Mouse (Mus musculus): ENCODE measurements around the gene Myo1d. TPM values are rescaled to one million over a fixed set of nuclear protein-coding genes. Genes with fewer than 3 reads are reported as not detected.

Myo1d gene
- polyA plus RNA-seq (2015; fragmentation: Nextera tagmentation; extraction: Ambion mirVana) = 2.7 and 2.9 TPM in 2 replicates

DNA sequence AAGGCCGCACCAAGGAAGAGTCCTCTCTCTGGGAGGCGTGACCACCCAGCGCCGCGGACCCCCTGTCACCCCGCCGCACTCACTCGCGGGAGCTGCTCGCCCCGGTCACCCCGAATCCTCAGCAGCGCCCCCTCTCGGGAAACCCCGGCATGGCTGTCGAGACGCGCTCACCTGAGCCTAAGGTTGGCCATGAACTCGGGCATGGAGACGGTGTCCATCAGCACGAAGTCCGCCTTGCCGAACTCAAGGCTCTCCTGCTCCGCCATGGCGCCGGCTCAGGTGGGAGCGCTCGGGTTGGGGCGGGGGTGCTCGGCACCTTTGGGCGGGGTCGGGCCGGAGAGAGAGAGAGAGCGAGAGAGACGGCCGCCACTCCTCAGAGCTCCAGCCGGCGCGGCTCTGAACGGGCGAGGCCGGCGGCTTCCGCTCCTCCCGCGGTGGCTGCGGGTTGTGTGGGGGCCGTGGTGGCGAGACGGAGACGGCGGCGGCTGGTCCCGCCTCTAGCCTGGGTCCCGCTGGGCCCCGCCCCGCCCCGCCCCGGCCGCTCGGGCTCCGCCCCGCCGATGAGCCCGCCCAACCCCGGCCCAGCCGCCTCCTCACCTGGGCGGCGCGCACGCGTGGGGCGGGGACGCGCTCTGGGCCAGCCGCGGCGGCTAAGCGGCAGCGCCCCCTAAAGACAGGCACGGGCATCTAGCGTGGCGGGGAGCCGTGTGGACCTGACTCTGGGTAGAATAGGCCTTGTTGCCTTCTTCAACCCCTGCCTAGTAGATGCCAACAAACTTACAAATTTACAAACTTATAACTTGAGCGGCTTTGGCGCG is at the start of gene Myo1d:
Gene Myo1d, minus strand, starts transcription at position 499 of the 818 bp plus-strand sequence.
- Histone ChIP-seq H3K27me3 (ENCODE audit: control insufficient read depth, insufficient read depth, low read depth, low read length) (no peaks in the 10 kb centered on the region; the same call in 1 of the 2 replicates), H3K27ac (ENCODE audit: low read length) (0 out of 2 replicates have a peak within 1 kb of the TSS, but pooled peaks have one; percentile 25), H3K4me1 (ENCODE audit: control insufficient read depth, insufficient read depth, low read length) (peaks cover 6% of the 10 kb centered on the region; the same call in 1 of the 2 replicates), H3K36me3 (ENCODE audit: control insufficient read depth, insufficient read depth, low read length) (no peaks in the 10 kb centered on the region), H3K9me3 (replicated peaks; ENCODE audit: control insufficient read depth, low read length, poor library complexity, severe bottlenecking) (no peaks in the 10 kb centered on the region), H3K4me2 (ENCODE audit: low read length) (peak within 1 kb of the TSS; percentile 79), H3K4me3 (ENCODE audit: low read depth, low read length) (peak within 1 kb of the TSS; percentile 57), H3K9ac (ENCODE audit: low read depth, low read length) (peak within 1 kb of the TSS; percentile 57)
- WGBS = under 1% methylated on average over 62 of the region's 87 CpGs
- peak; percentile 96 for ATAC-seq

DNA sequence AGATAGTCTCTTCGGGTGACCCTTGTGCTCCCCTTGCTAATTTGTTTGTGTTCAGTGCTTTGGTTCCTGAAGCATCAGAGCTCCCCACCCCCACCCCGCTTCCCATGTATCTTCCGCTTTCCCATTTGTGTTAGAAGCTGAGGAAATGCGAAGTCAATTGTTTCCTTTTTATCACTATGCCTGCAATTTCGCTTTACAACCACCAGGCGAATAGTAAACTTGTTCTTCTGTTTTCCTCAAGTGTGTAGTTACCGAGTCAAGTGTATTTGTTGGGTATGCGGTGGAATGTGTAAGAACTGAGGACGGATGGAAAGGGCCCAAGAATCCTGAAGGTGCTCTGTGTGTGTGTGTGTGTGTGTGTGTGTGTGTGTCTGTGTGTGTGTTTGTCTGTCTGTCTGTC is 42.0 kb upstream of the Myo1d start:
- Histone ChIP-seq H3K36me3 (ENCODE audit: control insufficient read depth, insufficient read depth, low read length) (no peaks in the 10 kb centered on the region), H3K27ac (ENCODE audit: low read length) (no peak overlapping the region), H3K9ac (ENCODE audit: low read depth, low read length) (no peak overlapping the region), H3K27me3 (ENCODE audit: control insufficient read depth, insufficient read depth, low read depth, low read length) (no peaks in the 10 kb centered on the region), H3K4me1 (ENCODE audit: control insufficient read depth, insufficient read depth, low read length) (no peaks in the 10 kb centered on the region), H3K4me3 (ENCODE audit: low read depth, low read length) (no peak overlapping the region), H3K4me2 (ENCODE audit: low read length) (no peak overlapping the region), H3K9me3 (replicated peaks; ENCODE audit: control insufficient read depth, low read length, poor library complexity, severe bottlenecking) (no peaks in the 10 kb centered on the region)
- WGBS = 89% methylated on average over 9 of the region's 9 CpGs
- ATAC-seq = no peak

DNA sequence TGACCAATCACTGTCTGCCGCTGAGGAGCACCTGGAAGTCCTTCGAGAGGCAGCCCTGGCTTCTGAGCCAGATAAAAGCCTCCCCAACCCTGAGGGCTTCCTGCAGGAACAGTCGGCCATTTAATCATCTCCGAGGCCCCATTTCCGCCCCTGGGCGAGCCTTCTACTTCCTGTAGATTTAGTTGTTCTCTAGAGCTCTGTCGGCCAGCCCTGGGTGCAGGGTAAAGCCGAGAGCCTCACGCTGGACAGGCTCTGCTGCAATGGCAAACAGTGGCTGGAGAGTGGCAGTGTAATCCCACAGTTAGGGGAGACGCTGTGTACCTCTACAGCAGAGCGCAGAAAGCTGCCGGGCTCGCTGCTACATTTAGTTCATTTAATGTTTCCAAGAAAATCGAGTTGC is 41.5 kb upstream of the Myo1d start:
- Histone ChIP-seq H3K4me3 (ENCODE audit: low read depth, low read length) (no peak overlapping the region), H3K4me2 (ENCODE audit: low read length) (peak overlapping the region; percentile 17; the same call in 1 of the 2 replicates), H3K36me3 (ENCODE audit: control insufficient read depth, insufficient read depth, low read length) (no peaks in the 10 kb centered on the region), H3K9ac (ENCODE audit: low read depth, low read length) (no peak overlapping the region), H3K27ac (ENCODE audit: low read length) (no peak overlapping the region), H3K27me3 (ENCODE audit: control insufficient read depth, insufficient read depth, low read depth, low read length) (no peaks in the 10 kb centered on the region), H3K9me3 (replicated peaks; ENCODE audit: control insufficient read depth, low read length, poor library complexity, severe bottlenecking) (no peaks in the 10 kb centered on the region), H3K4me1 (ENCODE audit: control insufficient read depth, insufficient read depth, low read length) (no peaks in the 10 kb centered on the region)
- WGBS = 45% methylated on average over 14 of the region's 14 CpGs
- peak; percentile 82; the same call in 1 of the 2 replicates for ATAC-seq

DNA sequence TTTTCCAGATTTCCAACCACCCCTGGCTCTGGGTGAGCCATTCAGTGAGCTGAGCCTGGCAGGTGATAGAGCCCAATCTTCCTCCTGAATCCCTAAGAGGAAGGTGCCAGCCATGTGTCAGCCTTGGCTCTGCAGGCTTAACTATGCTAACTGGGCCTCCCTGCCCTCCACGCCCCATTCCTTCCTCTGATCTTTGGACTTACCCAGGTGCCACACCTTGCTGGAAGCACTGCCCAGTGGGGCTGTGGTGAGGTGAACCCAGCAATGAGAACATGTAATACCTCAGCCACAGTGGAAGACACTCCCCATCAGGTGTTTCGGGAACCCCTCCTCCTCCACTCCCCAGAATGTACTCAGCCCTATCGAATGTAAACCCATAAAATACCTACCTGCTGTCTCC is 40.3 kb upstream of the Myo1d start:
- no peak overlapping the region for H3K27ac ChIP-seq (ENCODE audit: low read length)
- WGBS = 97% methylated on average over 3 of the region's 3 CpGs
- H3K4me1 ChIP-seq (ENCODE audit: control insufficient read depth, insufficient read depth, low read length) = no peaks in the 10 kb centered on the region
- H3K9ac ChIP-seq (ENCODE audit: low read depth, low read length) = no peak overlapping the region
- H3K27me3 ChIP-seq (ENCODE audit: control insufficient read depth, insufficient read depth, low read depth, low read length) = no peaks in the 10 kb centered on the region
- H3K4me2 ChIP-seq (ENCODE audit: low read length) = no peak overlapping the region
- H3K36me3 ChIP-seq (ENCODE audit: control insufficient read depth, insufficient read depth, low read length) = no peaks in the 10 kb centered on the region
- ATAC-seq = no peak
- no peak overlapping the region for H3K4me3 ChIP-seq (ENCODE audit: low read depth, low read length)
- H3K9me3 ChIP-seq (replicated peaks; ENCODE audit: control insufficient read depth, low read length, poor library complexity, severe bottlenecking) = no peaks in the 10 kb centered on the region

DNA sequence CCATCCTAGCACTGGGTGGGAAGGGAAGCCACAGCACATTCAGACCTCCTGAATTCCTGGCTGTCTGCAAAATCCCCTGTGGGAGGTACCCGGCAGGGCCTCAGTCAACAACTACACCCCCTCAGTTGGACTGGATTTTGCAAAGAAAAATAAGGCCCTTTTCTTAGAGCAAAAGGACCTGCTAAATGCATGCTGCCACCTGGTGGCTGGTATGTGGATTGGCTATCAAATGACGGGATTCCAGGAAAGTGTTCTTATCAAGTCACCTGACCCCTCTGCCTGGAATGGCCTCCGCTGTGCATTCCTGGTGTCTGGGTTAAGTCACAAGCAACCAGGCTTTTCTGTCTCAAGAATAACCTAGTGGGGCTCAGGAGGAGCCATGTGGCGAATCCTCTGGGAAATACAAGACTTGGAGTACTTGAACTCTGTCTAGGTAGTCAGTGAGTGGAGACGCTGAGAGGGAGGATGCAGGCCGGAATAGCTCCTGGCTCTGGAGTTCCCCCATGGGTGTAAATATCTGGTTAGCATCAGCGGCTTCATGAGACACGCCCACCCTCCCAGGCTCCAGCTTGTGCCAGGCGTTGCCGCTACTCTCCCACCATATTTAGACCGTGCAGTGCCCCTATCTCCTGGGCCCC is 38.4 kb upstream of the Myo1d start:
- no peak overlapping the region for H3K9ac ChIP-seq (ENCODE audit: low read depth, low read length)
- H3K4me3 ChIP-seq (ENCODE audit: low read depth, low read length) = no peak overlapping the region
- no peaks in the 10 kb centered on the region for H3K36me3 ChIP-seq (ENCODE audit: control insufficient read depth, insufficient read depth, low read length)
- H3K4me1 ChIP-seq (ENCODE audit: control insufficient read depth, insufficient read depth, low read length) = no peaks in the 10 kb centered on the region
- no peaks in the 10 kb centered on the region for H3K9me3 ChIP-seq (replicated peaks; ENCODE audit: control insufficient read depth, low read length, poor library complexity, severe bottlenecking)
- ATAC-seq = peak; percentile 71
- no peak overlapping the region for H3K27ac ChIP-seq (ENCODE audit: low read length)
- 45% methylated on average over 11 of the region's 11 CpGs for WGBS
- H3K4me2 ChIP-seq (ENCODE audit: low read length) = no peak overlapping the region
- H3K27me3 ChIP-seq (ENCODE audit: control insufficient read depth, insufficient read depth, low read depth, low read length) = no peaks in the 10 kb centered on the region

DNA sequence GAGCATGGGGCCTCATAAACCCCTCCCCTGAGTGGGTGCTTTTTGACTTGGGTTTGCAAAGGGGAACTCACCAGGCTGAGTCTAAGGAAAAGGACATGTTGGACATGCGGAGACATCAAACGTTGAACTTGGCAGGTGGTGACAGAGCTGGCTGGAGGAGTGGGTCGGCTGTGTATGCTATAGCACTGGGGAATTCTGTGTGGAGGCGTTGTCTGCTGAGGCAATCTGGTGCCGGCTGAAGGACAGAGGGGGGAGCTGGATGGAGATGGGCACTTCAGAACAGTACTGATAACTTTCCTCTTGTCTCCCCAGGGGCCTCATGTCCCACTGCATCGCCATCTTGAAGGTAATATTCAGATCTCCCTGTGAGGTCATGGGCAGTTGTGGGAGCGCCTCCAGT is 35.5 kb upstream of the Myo1d start:
- 87% methylated on average over 7 of the region's 7 CpGs for WGBS
- Histone ChIP-seq H3K4me1 (ENCODE audit: control insufficient read depth, insufficient read depth, low read length) (peaks cover 10% of the 10 kb centered on the region), H3K9ac (ENCODE audit: low read depth, low read length) (no peak overlapping the region)

DNA sequence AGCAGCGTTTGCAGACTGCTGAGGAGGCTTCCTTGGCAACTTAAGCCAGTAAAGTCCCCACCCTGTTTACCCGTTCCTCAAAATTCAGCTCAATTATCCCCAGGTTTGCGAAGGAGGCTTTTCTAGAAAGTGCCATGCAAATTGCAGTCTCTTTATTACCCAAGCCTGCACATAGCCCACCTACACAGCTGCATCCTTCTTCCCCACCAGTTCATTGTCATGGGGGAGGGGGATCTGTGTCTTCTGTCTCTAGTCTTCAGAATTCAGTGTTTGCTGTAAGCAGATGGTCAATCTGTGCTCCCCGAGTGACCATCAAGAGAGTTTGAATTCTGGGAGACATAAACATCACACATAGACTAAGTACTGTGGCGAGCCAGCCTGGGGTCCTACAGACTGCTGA is 31.3 kb upstream of the Myo1d start:
- no peak overlapping the region for H3K27ac ChIP-seq (ENCODE audit: low read length)
- H3K9ac ChIP-seq (ENCODE audit: low read depth, low read length) = 0 out of 2 replicates have a peak overlapping the region, but pooled peaks have one; percentile 72
- H3K4me3 ChIP-seq (ENCODE audit: low read depth, low read length) = peak overlapping the region; percentile 55
- peak overlapping the region; percentile 95 for H3K4me2 ChIP-seq (ENCODE audit: low read length)
- no peaks in the 10 kb centered on the region for H3K27me3 ChIP-seq (ENCODE audit: control insufficient read depth, insufficient read depth, low read depth, low read length)
- no peak for ATAC-seq
- H3K9me3 ChIP-seq (replicated peaks; ENCODE audit: control insufficient read depth, low read length, poor library complexity, severe bottlenecking) = no peaks in the 10 kb centered on the region
- H3K36me3 ChIP-seq (ENCODE audit: control insufficient read depth, insufficient read depth, low read length) = no peaks in the 10 kb centered on the region
- 25% methylated on average over 5 of the region's 5 CpGs for WGBS
- H3K4me1 ChIP-seq (ENCODE audit: control insufficient read depth, insufficient read depth, low read length) = peaks cover 14% of the 10 kb centered on the region

More for the DNA sequence above, 35.5 kb upstream of the Myo1d start:
- no peak overlapping the region for H3K27ac ChIP-seq (ENCODE audit: low read length)
- H3K4me2 ChIP-seq (ENCODE audit: low read length) = no peak overlapping the region
- no peaks in the 10 kb centered on the region for H3K27me3 ChIP-seq (ENCODE audit: control insufficient read depth, insufficient read depth, low read depth, low read length)
- no peaks in the 10 kb centered on the region for H3K9me3 ChIP-seq (replicated peaks; ENCODE audit: control insufficient read depth, low read length, poor library complexity, severe bottlenecking)
- H3K4me3 ChIP-seq (ENCODE audit: low read depth, low read length) = no peak overlapping the region
- no peaks in the 10 kb centered on the region for H3K36me3 ChIP-seq (ENCODE audit: control insufficient read depth, insufficient read depth, low read length)
- no peak for ATAC-seq

DNA sequence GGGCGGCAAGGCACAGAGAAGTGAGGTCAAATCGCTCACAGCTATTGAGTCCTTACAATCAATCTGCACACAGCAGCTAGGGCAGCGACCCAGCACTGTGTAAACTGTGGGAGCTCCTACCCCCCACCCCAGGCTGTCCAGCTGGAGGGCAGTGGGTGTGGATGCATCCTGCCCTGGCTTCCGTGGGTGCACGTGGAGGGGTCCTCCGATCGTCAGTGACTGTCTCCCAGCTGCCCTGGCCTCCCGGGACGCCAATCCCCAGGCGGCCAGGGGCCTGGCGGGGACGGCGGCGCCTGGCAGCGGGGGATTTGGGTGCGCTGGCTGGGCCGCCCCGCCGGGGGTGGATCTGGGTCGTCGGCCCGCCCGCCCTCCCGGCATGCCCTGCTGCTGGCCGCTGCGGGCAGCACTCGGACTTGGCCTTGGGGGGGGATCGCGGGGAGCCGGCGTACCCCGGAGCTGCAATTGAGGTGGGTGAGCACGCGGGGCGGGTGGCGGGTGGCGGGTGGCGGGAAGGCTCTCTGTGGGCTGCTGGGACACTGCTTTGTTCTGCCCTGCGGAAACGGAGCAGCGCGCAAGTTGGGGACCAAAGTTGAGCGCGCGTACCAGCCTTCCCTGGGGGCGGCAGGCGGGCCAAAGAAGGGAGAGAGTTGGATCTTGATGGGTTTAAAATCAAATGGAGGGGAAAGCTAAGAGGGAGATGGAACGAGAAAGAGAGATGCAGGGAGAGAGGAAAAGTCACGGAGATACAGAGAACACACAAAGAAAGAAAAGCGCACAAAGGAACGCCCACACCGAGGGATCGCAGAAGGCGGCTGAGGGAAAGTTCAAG is 30.4 kb upstream of the Myo1d start, which contains the start of gene Tmem98:
Gene Tmem98, plus strand, starts transcription at position 183 of the 829 bp plus-strand sequence.
- Histone ChIP-seq H3K27ac (ENCODE audit: low read length) (no peak within 1 kb of the TSS), H3K9me3 (replicated peaks; ENCODE audit: control insufficient read depth, low read length, poor library complexity, severe bottlenecking) (no peaks in the 10 kb centered on the region), H3K36me3 (ENCODE audit: control insufficient read depth, insufficient read depth, low read length) (no peaks in the 10 kb centered on the region), H3K4me3 (ENCODE audit: low read depth, low read length) (peak within 1 kb of the TSS; percentile 55), H3K4me1 (ENCODE audit: control insufficient read depth, insufficient read depth, low read length) (peaks cover 14% of the 10 kb centered on the region), H3K4me2 (ENCODE audit: low read length) (peak within 1 kb of the TSS; percentile 95), H3K27me3 (ENCODE audit: control insufficient read depth, insufficient read depth, low read depth, low read length) (no peaks in the 10 kb centered on the region), H3K9ac (ENCODE audit: low read depth, low read length) (peak within 1 kb of the TSS; percentile 72)
- peak; percentile 72 for ATAC-seq
- WGBS = under 1% methylated on average over 45 of the region's 54 CpGs

Data from midbrain, embryonic 16.5 days (tissue).